Mouse (Mus musculus) gastrocnemius, adult 8-10 months (tissue): Measurements from ENCODE around the gene Lemd1. TPM values are rescaled to one million over a fixed set of nuclear protein-coding genes. Genes with fewer than 3 reads are reported as not detected.
"Not testable (repeated sequence)": the region's sequence is repeated elsewhere in the genome, so short reads cannot be mapped to it uniquely, and the experiment has no call there.

ENCODE experiments used
- DNase-seq, 2 experiments: peaks; one replicate each; pipeline ENCODE4 v3.0.0; 2022; ENCODE audit warnings: low spot score in 2 of 2
- total RNA-seq, 4 experiments: library from RNA; stranded (reverse); gene quantifications; 2 replicates each; pipeline ENCODE4 v1.2.4; 2022

Lemd1 gene
- under 1 TPM in 1 of 4 experiments, not detected in 3; 0.19 TPM for total RNA-seq

DNA sequence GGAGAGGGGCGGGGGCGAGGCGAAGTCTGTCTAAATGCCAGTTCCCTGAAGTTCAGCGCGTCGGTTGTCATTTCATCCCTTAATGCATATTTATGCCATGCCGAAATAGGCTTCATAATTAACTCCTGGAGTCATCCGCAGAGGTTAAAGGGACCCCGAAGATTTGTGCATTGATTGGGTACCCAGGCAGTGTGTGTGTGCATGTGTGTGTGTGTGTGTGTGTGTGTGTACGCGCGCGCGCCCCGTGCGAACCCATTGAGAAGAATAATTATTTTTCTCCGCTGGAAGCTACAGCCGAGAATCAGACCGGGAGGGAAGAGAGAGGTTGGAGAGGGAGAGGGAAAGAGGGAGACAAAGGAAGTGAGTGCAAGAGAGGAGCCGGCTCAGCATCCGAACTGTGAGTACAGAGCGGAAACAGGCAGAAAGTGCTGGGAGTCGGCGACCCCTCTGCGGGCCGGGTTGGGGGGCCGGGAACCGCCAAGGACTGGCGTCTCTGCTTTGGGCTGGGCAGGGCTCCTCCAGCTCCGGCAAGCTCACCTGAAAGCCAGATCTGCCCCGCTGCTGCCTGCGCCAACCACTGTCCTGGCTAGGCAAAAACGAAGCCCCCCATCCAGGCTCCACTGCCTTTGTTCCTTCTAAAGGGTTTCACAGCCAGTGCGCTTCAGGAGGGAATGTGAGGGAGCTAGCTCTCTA, at the start of gene Lemd1, which contains the start of gene AC124108.1:
Gene Lemd1 (plus strand): TSS at position 339 of the 693 bp plus-strand sequence.
Gene AC124108.1 (plus strand): TSS at position 365 of the 693 bp plus-strand sequence.
- no peak for DNase-seq

DNA sequence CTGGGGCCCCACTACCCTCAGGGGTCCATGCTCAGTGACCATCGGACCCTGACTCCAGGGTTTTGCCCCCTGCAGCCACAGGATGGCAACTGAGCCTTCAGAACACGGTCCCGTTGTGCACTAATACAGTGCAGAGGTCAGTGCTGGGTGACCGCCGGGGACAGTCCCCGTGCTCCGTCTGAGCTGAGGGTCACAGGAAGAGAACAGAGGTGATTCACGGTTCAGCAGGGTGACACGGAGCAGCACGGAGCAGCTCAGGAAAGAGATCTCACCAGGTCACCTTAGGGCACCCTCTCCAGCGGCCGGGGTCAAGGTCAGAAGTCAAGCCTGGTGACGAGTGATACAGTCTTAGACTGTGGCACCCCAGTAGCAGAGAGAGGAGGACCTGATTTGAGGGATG, 49.5 kb upstream of the Lemd1 start:
- DNase-seq, result no peak

DNA sequence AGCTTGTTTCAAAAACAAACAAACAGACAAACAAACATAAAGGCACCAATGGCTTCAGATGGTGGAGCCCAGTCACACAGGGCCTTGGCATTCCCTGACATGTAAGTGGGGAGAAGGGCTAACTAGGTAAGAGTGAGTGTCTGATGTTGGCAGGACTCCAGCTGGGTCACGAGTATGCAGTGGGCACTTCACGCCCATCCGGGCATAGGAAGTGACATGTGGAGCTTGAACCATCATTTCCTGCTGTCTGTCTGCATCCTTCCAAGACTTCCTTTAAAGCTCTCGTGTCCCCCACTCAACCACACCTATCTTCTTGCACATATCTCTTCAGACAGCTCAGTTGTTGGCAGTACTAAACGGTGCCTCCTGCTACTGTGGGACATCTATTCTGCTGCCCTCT, 48.2 kb upstream of the Lemd1 start:
- no peak for DNase-seq

DNA sequence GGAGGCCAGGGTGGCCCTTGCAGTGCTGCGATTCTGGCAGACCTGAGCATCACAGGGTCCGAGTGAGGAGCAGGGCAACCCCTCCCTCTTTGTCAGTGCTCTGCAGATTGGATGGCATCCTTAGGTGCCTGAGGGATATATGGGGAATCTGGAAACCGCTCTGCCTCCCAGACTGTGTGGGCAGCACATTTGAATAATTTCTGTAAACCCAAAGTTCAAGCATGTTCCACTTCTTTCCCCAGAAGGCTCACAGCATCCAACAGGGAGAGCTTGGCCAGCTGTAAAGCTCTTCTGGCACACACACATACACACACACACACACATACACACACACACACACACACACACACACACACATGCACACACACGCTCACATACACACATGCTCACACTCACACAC, 47.5 kb upstream of the Lemd1 start:
- no peak for DNase-seq

DNA sequence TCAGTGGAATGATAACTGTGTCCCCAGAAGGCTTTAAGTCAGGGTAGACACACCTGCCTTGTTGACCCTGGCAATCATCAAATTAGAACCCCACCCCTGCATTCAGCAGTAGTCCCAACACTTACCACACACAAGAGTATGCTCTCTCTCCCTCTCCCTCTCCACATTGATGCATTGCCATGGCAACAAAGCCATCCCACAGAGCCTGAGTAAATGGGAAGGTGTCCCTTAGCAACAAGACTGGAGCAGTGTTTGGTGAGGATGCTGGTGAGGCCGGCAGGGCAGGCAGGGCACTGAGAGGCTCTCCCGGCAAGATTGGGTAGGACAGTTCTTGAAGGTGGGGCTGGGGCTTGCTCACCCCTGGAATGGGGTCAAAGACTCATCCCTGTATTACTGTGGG, 47.0 kb upstream of the Lemd1 start:
- no peak for DNase-seq

DNA sequence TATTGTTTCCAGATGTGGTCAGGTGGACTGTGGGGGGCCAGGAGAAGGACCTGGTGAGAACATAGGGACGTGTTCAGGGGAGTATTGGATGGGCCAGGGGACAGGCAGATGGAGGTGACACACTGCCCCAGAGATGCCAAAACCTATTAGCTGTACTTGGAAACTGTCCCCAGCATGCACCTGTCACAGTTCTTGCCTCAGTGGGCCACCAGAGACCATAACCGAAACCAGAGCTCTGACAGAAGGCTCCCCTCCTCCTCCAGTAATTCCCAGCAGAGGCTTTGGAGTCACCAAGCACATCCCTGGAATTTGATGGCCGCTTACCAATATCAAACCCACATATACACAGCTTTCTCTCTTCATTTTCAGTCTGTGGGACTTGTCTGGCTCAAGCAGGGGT, 46.4 kb upstream of the Lemd1 start:
- no peak for DNase-seq

DNA sequence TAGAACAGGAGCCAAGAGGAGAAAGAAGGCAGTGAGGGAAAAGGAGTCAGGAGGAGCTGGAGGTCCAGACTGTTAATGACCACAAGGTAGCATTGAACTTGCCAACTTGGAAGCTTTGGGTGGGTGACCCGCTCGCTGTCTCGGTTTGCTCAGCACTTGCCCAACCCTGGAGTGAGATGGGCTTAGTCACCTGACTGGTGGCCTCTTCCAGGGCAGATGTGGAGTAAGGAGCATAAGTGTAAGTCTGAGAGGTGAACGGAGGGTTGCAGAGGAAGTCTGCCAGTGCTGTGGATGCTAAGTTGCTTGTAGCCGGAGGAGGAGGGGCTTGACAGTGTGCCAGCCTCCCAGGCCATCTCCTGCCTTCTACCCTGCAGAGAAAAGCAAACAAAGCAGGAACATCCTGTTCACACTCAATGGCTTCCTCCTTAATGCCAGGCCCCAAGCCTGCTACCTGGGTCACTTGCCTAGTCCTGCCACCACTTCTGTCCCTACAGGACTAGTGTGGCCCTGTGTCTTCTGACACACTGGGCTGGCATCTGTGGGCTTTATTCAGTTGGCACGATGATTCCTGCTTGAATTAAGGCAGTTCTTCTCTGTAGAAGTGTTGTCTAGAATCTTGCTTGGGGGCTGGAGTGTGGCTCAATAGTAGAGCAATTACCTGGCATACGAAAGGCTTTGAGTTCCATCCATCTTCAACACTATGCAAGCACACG, 45.1 kb upstream of the Lemd1 start:
- DNase-seq, result no peak

DNA sequence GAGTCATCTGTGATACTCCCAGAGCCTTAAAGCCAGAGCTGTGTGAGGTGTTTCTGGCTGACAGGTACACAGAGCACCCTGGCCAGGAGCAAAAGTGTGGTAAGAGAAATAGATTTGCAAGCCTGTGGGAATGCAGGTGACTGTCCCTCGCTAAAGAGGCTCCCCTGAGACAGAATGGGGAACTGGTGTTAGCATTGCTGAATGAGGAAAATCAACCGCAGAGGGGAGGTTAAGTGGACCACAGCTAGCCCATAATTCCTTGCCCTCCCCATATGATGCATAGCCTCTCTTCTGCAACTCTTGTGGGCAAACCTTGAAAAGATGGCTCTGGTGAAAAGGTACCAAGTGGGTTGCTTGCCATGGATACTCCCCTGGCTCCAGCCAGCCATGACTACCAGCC, 41.8 kb upstream of the Lemd1 start:
- no peak for DNase-seq

DNA sequence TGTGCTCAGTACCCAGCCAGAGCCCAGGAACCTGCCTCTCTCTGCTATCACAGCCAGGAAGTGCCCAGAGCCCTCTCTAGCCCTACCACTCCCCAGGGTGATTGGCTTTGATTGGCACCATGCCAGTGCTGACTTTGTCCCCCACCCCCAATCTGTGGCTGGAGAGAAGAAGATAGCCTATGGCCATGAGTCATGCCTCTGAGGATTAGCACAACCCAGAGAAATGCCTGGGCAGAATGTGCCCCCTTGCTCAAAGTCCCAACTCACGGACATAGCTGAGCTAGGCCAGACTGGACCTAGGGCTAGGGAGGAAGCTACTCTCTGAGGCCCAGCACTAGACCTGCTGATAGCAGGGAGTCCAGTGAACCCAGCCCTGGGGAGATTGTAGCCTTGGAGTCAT, 41.1 kb upstream of the Lemd1 start:
- DNase-seq, result no peak

DNA sequence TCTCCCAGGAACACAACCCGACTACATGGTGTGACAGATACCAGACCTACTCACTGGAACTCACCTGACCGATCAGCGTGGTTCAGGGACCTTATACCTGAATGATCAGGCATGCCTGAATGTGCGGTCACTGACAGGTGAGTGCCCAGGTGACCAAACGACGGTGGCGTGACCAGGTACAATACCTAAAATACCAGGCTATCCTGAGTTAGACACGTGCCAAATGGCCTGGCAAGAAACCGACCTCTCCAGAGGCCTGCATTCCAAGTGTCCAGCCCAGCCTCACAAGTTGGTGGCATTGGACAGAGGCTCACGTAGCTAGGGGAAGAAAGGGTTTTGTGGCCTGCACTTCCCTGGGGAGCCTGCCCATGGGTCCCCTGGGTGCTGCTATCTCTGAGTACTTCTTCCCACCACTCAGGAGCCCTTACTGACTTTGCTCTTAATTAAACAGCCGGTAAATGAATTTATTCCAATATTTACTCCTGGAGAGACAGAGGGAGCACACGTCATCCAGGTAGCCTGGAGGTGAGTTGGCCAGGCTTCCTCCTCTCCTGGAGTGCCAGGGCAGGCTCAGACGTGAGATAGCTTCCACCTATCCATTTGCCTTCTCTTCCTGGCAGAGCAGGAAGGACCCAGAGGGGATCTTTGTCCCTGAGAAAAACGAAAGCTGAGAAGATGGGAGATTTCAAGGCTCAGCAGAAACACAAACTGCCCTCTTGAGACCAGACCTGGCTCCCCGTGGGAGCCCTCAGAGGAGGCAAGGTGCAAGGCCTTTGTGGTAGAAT, 40.2 kb upstream of the Lemd1 start:
- no peak for DNase-seq

DNA sequence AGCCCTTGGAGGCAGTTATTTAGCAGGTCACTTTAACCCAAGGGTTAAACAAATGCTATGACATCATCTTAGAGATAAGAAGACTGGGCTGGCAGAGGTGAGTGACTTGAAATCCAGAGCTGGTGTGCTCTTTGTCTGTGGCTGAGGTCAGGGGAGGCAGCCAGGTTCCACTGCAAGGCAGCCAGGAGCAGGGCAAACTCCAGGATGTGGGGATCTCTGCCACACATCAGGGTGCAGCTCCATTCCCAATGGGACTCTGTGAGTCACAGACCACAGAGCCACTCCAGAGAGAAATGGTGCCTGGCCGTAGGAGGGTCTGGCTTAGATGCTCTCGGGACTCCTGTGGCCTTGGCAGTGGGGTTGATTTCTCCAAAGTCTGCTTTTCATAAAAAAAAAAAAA, 39.3 kb upstream of the Lemd1 start:
- DNase-seq, result no peak

DNA sequence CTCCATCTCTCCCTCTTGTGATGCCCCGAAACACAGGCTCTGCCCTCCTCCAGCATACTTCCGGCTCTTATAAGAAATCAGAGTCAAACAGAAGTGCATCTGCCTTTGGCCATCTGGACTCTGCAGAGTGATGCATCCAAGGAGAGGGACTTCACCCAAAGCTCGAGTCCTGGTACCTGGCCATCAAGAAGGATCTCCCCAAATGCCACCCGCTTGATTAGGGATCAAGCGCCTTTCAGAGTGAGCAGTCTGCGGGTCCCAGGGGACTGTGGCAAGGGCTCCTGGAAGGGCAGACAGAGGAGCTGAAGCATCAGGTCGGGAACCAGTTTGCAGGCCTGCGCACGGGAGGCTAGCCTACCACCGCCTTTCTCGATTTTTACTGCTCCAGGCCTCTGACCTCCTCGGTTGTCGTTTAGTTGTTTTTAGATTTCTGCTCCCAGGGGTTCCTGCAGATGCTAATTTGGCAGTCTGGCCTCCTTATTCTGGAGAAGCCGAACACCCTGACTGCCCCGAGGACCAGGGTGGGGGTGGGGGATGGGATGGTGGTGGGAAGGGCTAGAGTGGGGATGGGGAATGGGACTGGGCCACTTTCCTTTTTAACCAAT, 38.0 kb upstream of the Lemd1 start:
- DNase-seq, result no peak

DNA sequence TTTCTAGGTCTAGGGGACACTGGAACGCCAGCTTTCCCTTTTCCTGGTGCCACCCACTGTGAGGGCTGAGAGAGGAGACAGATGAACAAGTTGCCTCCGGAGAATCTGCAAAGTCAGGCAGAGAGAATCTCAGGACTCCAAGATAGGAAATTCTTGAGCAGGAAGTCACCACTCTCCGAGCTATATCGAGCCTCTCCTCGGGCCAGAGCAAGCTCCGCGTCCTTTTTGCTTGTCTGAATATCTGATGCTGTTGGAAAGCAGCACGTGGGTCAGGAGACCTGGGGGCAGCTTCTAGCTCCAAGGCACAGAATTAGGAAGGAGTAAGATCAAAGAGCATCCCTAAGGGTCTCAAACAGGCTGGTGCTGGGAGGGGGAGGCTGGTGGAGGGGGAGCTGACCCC, 37.5 kb upstream of the Lemd1 start:
- DNase-seq, result no peak

DNA sequence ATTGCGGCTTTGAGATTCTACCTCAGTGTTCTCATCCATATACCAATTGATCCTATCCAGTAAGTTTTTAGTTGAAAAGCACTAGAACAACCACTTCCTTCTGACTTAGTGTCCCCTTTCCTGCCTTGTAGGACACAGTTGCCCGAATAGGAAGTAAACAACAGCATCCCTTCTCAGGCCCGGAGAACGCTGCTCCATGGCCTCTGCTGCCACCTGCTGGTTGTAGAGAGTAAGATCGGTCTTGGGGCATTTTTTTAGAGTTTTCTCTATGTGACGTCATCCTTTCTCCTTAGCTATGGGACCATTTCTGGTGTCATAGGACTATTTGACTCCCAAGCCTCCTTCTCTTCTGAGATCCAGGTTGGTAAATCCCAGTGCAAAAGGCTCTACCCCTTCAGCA, 35.5 kb upstream of the Lemd1 start:
- DNase-seq, result peak; percentile 45 to 69

DNA sequence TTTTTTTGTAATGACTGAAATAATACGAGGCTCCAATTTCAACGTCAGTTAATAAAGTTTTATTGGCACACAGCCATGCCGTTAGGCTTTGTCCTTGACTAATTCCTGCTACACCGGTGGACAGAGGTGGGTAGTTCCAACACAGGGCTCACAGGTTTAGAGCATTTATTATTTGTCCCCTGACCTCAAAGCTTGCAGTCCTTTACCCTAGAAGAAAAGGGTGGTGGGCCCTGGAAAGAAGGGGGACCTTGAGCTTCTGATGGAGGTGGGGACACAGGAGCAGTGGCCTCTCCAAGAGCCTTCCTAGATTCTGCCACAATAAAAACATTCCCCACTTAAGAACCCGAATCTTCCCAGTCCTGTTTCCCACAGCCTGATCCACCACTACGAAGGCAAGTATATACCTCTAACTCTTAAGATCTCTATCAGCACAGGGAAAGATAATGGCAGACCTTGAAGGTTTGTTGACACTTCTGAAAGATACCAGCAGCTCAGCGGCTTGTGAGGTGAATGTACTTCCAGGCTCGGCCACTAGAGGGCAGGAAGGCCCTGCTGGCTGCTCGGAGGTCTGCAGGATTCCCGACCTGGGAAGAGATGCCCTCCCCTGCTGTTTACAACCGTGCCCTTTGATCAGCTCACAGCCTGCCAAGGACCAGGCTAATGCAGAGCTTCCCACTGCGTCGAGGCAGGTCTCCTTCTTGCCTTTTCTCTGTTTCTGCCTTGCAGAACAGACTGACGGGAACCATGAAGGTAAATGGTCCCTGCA, 34.0 kb upstream of the Lemd1 start:
- DNase-seq, result peak; percentile 40 to 71

DNA sequence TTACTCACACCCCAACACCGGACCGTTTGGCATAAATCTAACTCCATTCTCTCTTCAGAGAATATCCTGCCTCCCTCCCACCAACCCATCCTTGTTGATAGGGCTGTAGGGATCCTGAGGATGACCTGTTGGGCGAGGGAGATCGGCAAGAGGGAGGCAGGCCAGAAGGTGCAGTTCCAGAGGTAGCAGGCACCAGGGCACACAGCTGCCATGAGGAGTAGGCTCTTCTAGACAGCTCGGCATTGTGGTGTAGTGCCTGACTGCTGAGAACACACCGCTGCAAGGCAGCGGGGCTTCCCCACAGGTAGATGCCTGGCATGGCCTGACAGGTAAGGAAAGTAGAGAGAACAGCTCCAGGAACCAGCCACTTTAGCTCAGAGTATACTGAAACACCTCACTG, 33.4 kb upstream of the Lemd1 start:
- no peak for DNase-seq

DNA sequence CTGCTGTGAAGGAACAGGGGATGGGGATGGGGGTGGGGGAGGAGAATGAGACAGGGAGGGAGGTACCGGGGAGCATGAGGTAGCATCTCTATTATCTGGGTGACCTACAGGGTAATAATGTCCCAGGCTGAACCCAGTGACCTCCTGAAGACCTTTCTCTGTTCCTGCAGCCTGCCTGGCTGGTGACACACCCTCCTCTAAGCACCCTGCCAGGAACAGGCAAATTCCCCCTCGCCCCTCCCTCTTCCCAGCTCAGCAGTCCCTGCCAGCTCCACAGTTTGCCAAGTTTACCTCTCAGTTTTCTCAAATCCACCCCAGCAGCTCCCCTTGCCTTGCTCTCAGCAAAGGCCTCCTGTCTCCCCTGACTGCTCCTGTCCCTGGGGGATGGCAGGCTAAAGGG, 32.5 kb upstream of the Lemd1 start:
- DNase-seq, result peak in 1 of 2 experiments; percentile 50

DNA sequence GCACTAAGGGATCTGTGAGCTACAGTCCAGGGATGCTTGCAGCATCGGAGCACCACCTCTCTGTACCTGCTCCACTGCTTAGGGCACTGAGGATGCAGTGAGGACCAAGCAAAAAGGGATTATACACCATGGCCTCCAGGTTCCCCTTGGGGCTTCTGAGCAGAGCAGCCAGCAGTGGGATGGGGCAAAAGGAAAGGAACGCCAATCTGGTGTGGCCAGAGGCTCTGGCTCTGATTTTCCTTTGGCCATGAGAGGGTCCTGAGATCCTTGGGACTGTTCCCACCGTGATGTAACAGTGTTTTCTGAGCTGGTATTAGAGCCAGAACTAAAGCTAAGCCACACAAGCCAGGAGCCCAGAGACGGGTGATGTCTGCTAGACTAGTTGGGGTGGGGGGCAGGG, 31.6 kb upstream of the Lemd1 start:
- DNase-seq, result no peak

DNA sequence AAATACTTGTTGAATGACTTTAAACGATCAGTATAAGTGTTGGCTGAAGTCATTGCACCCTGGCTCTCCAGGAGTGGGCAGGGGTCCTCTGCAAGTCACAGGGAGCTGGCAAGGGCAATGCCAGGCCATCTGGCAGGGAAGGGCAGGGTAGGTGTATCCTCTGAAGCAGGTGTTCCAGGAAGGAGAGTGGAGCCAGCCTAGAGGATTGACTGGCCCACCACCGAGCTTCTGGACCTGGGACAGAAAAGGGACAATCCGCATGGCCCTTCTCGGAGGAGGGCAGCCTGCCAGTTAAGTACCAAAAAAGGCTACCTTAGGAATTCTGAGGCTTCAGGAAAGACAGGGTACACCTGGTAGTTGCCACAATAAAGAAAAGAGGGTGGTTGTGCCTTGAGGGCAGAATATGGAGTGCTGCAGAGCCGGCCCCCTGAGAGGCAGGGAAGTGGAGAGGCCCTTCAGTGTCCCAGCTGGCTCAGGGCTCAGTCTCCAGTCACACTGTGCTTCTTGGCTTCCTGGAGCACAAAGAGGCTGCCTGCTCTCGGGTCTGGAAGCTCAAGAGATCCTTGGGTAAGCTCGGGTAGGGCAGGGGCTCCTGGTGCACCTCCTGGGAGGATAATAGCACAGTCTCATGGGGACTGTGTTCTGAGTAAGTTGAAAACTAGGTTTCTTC, 29.9 kb upstream of the Lemd1 start:
- DNase-seq, result no peak

DNA sequence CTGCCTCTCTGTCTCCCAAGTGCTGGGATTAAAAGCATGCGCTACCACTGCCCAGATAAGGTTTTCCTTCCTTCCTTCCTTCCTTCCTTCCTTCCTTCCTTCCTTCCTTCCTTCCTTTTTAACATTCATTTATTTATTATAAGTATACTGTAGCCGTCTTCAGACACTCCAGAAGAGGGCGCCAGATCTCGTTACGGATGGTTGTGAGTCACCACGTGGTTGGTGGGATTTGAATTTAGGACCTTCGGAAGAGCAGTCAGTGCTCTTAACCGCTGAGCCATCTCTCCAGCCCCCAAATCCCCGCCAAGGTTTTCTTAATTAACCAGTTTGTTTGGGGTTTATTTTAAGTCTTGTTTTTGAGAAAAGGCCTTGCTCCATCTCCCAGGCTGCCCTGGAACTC, 28.6 kb upstream of the Lemd1 start:
- not testable (repeated sequence) for DNase-seq
